Mouse (Mus musculus): ENCODE results near the gene Tbx2. TPM values are rescaled to one million over a fixed set of nuclear protein-coding genes. Genes with fewer than 3 reads are reported as not detected.

Gene Tbx2
- polyA plus RNA-seq, 1 experiment, result 1.0 TPM

DNA sequence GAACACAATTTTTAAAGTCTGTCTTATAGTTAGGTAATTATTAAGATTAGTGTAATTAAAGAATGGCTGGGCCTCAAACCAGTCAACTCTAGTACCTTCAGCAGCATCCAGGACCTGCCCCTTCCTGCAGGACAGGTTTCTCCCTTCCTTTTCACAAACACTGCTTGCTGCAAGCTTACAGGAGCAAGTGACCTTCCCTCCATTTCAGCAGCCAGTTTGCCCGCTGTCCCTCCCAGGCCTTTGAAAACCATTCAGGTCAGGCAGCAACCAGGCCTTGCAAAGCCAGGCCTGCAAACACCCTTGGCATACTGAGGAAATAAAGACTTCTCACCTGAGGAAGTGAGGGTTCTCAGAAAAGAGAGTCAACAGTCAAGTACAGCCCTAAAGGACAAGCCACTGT, 41.1 kb upstream of the Tbx2 start:
- H3K79me2 ChIP-seq (ENCODE audit: control insufficient read depth, insufficient read depth), result no peaks in the 10 kb centered on the region
- H3ac ChIP-seq (ENCODE audit: control insufficient read depth, insufficient read length), result no peak overlapping the region
- TF ChIP-seq REST (IDR thresholded peaks at IDR 0.05; ENCODE audit: insufficient read depth, insufficient read length) (no peak), MYOD1 (IDR thresholded peaks at IDR 0.05; ENCODE audit: control insufficient read depth in 1 of 3, insufficient read length in 2 of 3, low read depth in 2 of 3) (no peak), MAX (IDR thresholded peaks at IDR 0.05; ENCODE audit: low read depth) (no peak), USF1 (IDR thresholded peaks at IDR 0.05; ENCODE audit: low read depth) (no peak), CEBPB (IDR thresholded peaks at IDR 0.05; ENCODE audit: insufficient read depth, poor library complexity, severe bottlenecking) (no peak)
- H3K27me3 ChIP-seq (ENCODE audit: control insufficient read depth, insufficient read depth, insufficient read length), result peaks cover 3% of the 10 kb centered on the region
- no peaks in the 10 kb centered on the region for H3K36me3 ChIP-seq (ENCODE audit: control insufficient read depth, insufficient read depth)
- H3K4me2 ChIP-seq (ENCODE audit: low read depth), result no peak overlapping the region
- H3K4me3 ChIP-seq, result no peak overlapping the region

DNA sequence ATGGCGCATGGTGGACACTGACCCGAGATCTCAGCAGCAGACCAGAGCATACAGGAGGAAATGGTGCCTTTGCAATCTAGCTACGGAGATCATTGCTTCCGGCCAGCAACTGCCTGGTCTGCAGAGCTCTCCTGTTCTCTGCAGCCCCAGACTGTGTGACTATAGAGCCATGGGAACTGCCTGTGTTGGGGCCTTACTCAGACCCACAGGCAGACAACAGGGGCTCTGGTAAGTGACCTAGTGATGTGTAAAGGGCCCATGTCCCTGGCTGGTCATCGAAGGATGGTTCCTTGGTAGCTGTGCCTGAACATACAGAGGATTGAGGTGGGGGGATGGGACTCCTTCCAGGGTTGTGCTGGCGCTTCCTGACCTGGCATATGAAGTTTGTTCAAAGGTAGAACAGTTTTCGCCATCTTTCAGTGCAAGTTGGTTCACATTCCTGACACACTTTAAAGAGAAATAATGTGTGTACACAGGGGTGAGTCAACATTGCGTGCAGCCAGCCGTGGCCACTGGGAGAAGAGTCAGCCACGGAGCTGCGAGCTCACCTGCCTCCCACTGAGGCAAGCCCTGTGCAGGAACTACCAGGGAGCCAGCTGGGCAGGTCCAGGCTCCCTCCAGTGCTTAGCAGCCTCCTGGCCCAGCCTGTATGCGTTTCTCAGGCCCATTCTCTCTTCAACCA, 39.7 kb upstream of the Tbx2 start:
- Histone ChIP-seq H3K27me3 (ENCODE audit: control insufficient read depth, insufficient read depth, insufficient read length) (peaks cover 5% of the 10 kb centered on the region), H3K79me2 (ENCODE audit: control insufficient read depth, insufficient read depth) (no peaks in the 10 kb centered on the region), H3K4me2 (ENCODE audit: low read depth) (no peak overlapping the region), H3K4me3 (no peak overlapping the region), H3K36me3 (ENCODE audit: control insufficient read depth, insufficient read depth) (no peaks in the 10 kb centered on the region), H3ac (ENCODE audit: control insufficient read depth, insufficient read length) (no peak overlapping the region)
- no peak for TF ChIP-seq MAX (IDR thresholded peaks at IDR 0.05; ENCODE audit: low read depth)

- no peak overlapping the region for H3K4me2 ChIP-seq (ENCODE audit: low read depth)
- no peak overlapping the region for H3K4me3 ChIP-seq
- H3ac ChIP-seq (ENCODE audit: control insufficient read depth, insufficient read length), result no peak overlapping the region
- H3K36me3 ChIP-seq (ENCODE audit: control insufficient read depth, insufficient read depth), result no peaks in the 10 kb centered on the region
- H3K79me2 ChIP-seq (ENCODE audit: control insufficient read depth, insufficient read depth), result no peaks in the 10 kb centered on the region
- H3K27me3 ChIP-seq (ENCODE audit: control insufficient read depth, insufficient read depth, insufficient read length), result peaks cover 5% of the 10 kb centered on the region
- TF ChIP-seq REST (IDR thresholded peaks at IDR 0.05; ENCODE audit: insufficient read depth, insufficient read length) (no peak), MAX (IDR thresholded peaks at IDR 0.05; ENCODE audit: low read depth) (no peak), MYOD1 (IDR thresholded peaks at IDR 0.05; ENCODE audit: control insufficient read depth in 1 of 3, insufficient read length in 2 of 3, low read depth in 2 of 3) (no peak), E2F4 (IDR thresholded peaks at IDR 0.05; ENCODE audit: insufficient read depth) (no peak), USF1 (IDR thresholded peaks at IDR 0.05; ENCODE audit: low read depth) (no peak), TCF3 (IDR thresholded peaks at IDR 0.05; ENCODE audit: insufficient read length, low read depth) (no peak), POLR2AphosphoS2 (IDR thresholded peaks at IDR 0.05; ENCODE audit: insufficient read length, low read depth) (no peak), POLR2A (IDR thresholded peaks at IDR 0.05; ENCODE audit: insufficient read length, low read depth) (no peak), MYOG (IDR thresholded peaks at IDR 0.05; ENCODE audit: control insufficient read depth in 1 of 3, insufficient read depth in 1 of 3, insufficient read length in 2 of 3, low read depth in 2 of 3) (no peak), SRF (IDR thresholded peaks at IDR 0.05; ENCODE audit: control insufficient read depth, insufficient read length, low read depth) (no peak), CEBPB (IDR thresholded peaks at IDR 0.05; ENCODE audit: insufficient read depth, poor library complexity, severe bottlenecking) (no peak), TCF12 (IDR thresholded peaks at IDR 0.05; ENCODE audit: insufficient read depth, poor library complexity, severe bottlenecking) (no peak)
These were observed 32.9 kb upstream of the Tbx2 start for GRCm38 (mm10) chr11:85799456-85799855.

- Histone ChIP-seq H3K4me2 (ENCODE audit: low read depth) (no peak overlapping the region), H3K4me3 (no peak overlapping the region), H3K36me3 (ENCODE audit: control insufficient read depth, insufficient read depth) (no peaks in the 10 kb centered on the region), H3K27me3 (ENCODE audit: control insufficient read depth, insufficient read depth, insufficient read length) (peaks cover 5% of the 10 kb centered on the region), H3ac (ENCODE audit: control insufficient read depth, insufficient read length) (no peak overlapping the region), H3K79me2 (ENCODE audit: control insufficient read depth, insufficient read depth) (no peaks in the 10 kb centered on the region)
- TF ChIP-seq E2F4 (IDR thresholded peaks at IDR 0.05; ENCODE audit: insufficient read depth) (no peak), MYOD1 (IDR thresholded peaks at IDR 0.05; ENCODE audit: control insufficient read depth in 1 of 3, insufficient read length in 2 of 3, low read depth in 2 of 3) (no peak), POLR2A (IDR thresholded peaks at IDR 0.05; ENCODE audit: insufficient read length, low read depth) (no peak), MAX (IDR thresholded peaks at IDR 0.05; ENCODE audit: low read depth) (no peak), POLR2AphosphoS2 (IDR thresholded peaks at IDR 0.05; ENCODE audit: insufficient read length, low read depth) (no peak), SRF (IDR thresholded peaks at IDR 0.05; ENCODE audit: control insufficient read depth, insufficient read length, low read depth) (no peak), TCF12 (IDR thresholded peaks at IDR 0.05; ENCODE audit: insufficient read depth, poor library complexity, severe bottlenecking) (no peak), USF1 (IDR thresholded peaks at IDR 0.05; ENCODE audit: low read depth) (no peak), REST (IDR thresholded peaks at IDR 0.05; ENCODE audit: insufficient read depth, insufficient read length) (no peak), TCF3 (IDR thresholded peaks at IDR 0.05; ENCODE audit: insufficient read length, low read depth) (no peak)
These were observed 32.5 kb upstream of the Tbx2 start for GRCm38 (mm10) chr11:85799856-85800255.

- Histone ChIP-seq H3K79me2 (ENCODE audit: control insufficient read depth, insufficient read depth) (no peaks in the 10 kb centered on the region), H3K4me3 (no peak overlapping the region), H3K27me3 (ENCODE audit: control insufficient read depth, insufficient read depth, insufficient read length) (peaks cover 5% of the 10 kb centered on the region), H3K4me2 (ENCODE audit: low read depth) (no peak overlapping the region), H3K36me3 (ENCODE audit: control insufficient read depth, insufficient read depth) (no peaks in the 10 kb centered on the region), H3ac (ENCODE audit: control insufficient read depth, insufficient read length) (no peak overlapping the region)
- no peak for TF ChIP-seq SRF (IDR thresholded peaks at IDR 0.05; ENCODE audit: control insufficient read depth, insufficient read length, low read depth)
- TF ChIP-seq REST (IDR thresholded peaks at IDR 0.05; ENCODE audit: insufficient read depth, insufficient read length), result no peak
- TF ChIP-seq CEBPB (IDR thresholded peaks at IDR 0.05; ENCODE audit: insufficient read depth, poor library complexity, severe bottlenecking), result no peak
- no peak for TF ChIP-seq POLR2AphosphoS2 (IDR thresholded peaks at IDR 0.05; ENCODE audit: insufficient read length, low read depth)
- TF ChIP-seq MYOG (IDR thresholded peaks at IDR 0.05; ENCODE audit: control insufficient read depth in 1 of 3, insufficient read depth in 1 of 3, insufficient read length in 2 of 3, low read depth in 2 of 3), result no peak
- no peak for TF ChIP-seq E2F4 (IDR thresholded peaks at IDR 0.05; ENCODE audit: insufficient read depth)
These were observed 32.0 kb upstream of the Tbx2 start for GRCm38 (mm10) chr11:85800380-85800779.

All from myocyte (in vitro differentiated cells).